Mouse (Mus musculus): Measurements from ENCODE around the gene Bloc1s4.
A peak's percentile ranks its signal among the peaks of the same experiment; 100 is the strongest.

Gene Bloc1s4

GRCm38 (mm10) chr5:36739829-36740228 lies 8.6 kb downstream of the Bloc1s4 start:
- DNase-seq, result peak in 1 of 2 experiments; percentile 55

- no peak for DNase-seq
Observed at GRCm38 (mm10) chr5:36738799-36739615, 9.4 kb downstream of the Bloc1s4 start.

GRCm38 (mm10) chr5:36737765-36738164 lies 10.7 kb downstream of the Bloc1s4 start:
- DNase-seq, result no peak

- no peak for DNase-seq
Observed at GRCm38 (mm10) chr5:36736009-36736408, 12.4 kb downstream of the Bloc1s4 start.

- DNase-seq, result no peak
Observed at GRCm38 (mm10) chr5:36735106-36735505, 13.3 kb downstream of the Bloc1s4 start.

GRCm38 (mm10) chr5:36733405-36733804 lies 15.0 kb downstream of the Bloc1s4 start:
- DNase-seq, result no peak

- no peak for DNase-seq
Observed at GRCm38 (mm10) chr5:36731901-36732652, 16.4 kb downstream of the Bloc1s4 start.

- no peak for DNase-seq
Observed at GRCm38 (mm10) chr5:36730689-36731088, 17.8 kb downstream of the Bloc1s4 start.

- DNase-seq, result peak in 1 of 2 experiments; percentile 31
Observed at GRCm38 (mm10) chr5:36729923-36730322, 18.5 kb downstream of the Bloc1s4 start.

GRCm38 (mm10) chr5:36729086-36729473 lies 19.4 kb downstream of the Bloc1s4 start:
- DNase-seq, result peak; percentile 43 to 53

GRCm38 (mm10) chr5:36728403-36729085 lies 19.9 kb downstream of the Bloc1s4 start:
- DNase-seq, result peak in 1 of 2 experiments; percentile 50

GRCm38 (mm10) chr5:36727776-36728175 lies 20.7 kb downstream of the Bloc1s4 start:
- no peak for DNase-seq

GRCm38 (mm10) chr5:36727136-36727535 lies 21.3 kb downstream of the Bloc1s4 start:
- no peak for DNase-seq

- peak; percentile 62 to 71 for DNase-seq
Observed at GRCm38 (mm10) chr5:36726387-36726801, 22.1 kb downstream of the Bloc1s4 start.

- DNase-seq, result peak; percentile 46
Observed at GRCm38 (mm10) chr5:36725861-36726260, 22.6 kb downstream of the Bloc1s4 start.

- DNase-seq, result peak; percentile 85 to 86
Observed at GRCm38 (mm10) chr5:36724274-36724673, 24.2 kb downstream of the Bloc1s4 start.

- DNase-seq, result no peak
Observed at GRCm38 (mm10) chr5:36723356-36723755, 25.1 kb downstream of the Bloc1s4 start.

- DNase-seq, result no peak
Observed at GRCm38 (mm10) chr5:36722415-36722856, 26.0 kb downstream of the Bloc1s4 start.

- no peak for DNase-seq
Observed at GRCm38 (mm10) chr5:36720710-36721375, 27.6 kb downstream of the Bloc1s4 start.

GRCm38 (mm10) chr5:36720219-36720618 lies 28.2 kb downstream of the Bloc1s4 start:
- no peak for DNase-seq

GRCm38 (mm10) chr5:36719601-36720000 lies 28.8 kb downstream of the Bloc1s4 start:
- DNase-seq, result no peak

- no peak for DNase-seq
Observed at GRCm38 (mm10) chr5:36719135-36719534, 29.3 kb downstream of the Bloc1s4 start.

GRCm38 (mm10) chr5:36717889-36718288 lies 30.6 kb downstream of the Bloc1s4 start:
- DNase-seq, result no peak
